Mouse (Mus musculus) liver, embryonic 14.5 days (tissue): ENCODE data around the gene Dao.

ENCODE experiments used
- CTCF ChIP-seq: IDR thresholded peaks from 2 replicates; pipeline ENCODE4 v1.5.1; 2016; ENCODE audit warnings: antibody characterized with exemption, low read depth, control low read depth
- EP300 ChIP-seq: IDR thresholded peaks from 2 replicates; pipeline ENCODE4 v1.6.1; 2016; ENCODE audit warnings: antibody characterized with exemption, low read depth

- TF ChIP-seq CTCF (no peak), EP300 (no peak)
These were observed 30.9 kb downstream of the Dao start for GRCm38 (mm10) chr5:114034393-114034792.
